Mouse (Mus musculus): ENCODE data around the gene Ism2. TPM values are rescaled to one million over a fixed set of nuclear protein-coding genes. Genes with fewer than 3 reads are reported as not detected.
"Not testable (repeated sequence)": the region's sequence is repeated elsewhere in the genome, so short reads cannot be mapped to it uniquely, and the experiment has no call there.

Ism2 gene
- total RNA-seq, 1 experiment from 2014 or later, result not detected

DNA sequence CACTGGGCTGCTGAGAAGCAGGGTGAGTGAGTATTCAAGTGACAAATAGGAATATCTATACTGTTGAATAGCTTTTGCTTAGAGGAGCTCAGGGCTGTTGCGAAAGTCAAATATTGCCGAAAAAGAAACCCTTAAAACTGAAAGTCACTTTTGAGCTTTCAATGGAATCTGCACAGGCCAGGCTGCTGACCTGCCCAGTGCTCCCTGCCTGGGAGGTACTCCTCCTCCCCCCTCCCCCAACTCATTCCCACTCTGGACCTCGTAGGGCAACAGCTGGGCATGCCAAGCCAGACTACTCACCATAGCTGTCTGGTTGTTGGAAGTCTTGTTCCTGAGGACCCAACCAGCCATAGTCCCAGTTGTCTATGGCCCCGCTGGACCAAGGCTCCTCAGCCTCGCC lies 14.8 kb downstream of the Ism2 start:
- no peak for DNase-seq

DNA sequence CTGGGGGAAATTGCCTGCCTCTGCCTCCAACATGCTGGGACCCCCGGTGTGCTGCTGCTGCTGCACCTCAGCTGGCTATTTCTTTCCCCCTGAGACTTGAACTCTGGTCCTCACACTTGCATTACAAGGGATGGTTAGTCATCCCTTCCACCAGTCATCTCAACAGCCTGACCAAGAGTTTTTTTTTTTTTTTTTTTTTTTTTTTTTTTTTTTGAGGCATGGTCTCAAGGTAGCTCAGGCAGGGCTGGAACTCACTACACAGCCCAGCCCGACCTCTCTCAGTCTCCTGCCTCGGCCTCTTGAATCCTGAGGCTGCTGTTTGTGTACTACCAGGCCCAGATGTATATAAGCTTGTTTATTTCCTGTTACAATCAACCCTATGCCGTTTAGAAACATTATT lies 15.2 kb downstream of the Ism2 start:
- DNase-seq, result no peak

DNA sequence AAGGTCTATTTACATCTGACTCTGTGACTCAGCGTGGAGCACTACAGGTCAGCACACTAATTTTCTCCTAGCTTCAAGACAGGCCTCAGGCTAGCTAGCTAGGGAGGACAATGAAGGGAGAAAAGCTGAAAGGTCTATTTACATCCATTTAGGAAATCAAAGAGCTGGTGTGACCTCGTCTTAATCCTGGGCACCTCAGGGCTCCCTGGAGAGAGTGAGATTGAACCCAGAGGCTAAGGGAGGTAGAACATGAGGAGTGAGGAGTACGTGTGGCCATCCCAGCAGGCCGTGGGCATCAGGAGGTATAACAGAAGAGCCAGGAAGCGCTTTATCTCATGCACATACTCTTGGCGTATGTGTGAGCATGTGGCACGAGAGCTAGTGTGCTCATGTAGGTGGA lies 15.8 kb downstream of the Ism2 start:
- DNase-seq, result no peak

DNA sequence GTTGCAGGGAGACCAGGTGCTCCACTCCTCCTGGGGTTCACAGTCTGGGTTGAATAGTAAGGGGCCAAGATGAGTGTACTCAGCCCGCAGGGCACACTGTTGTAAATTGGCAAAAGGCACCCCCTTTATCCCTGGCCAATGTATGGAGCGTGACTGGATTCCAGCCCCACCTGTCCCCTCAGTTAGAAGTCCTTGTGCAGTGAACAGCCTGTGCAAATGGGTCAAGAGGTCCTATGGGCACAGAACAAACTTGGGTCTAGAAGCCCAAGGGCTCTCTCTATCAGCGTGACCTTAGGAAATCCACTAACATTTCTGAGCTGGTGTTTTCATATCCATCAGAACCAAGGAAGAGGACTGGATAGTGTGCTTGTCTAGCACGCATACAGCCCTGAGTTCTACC lies 16.8 kb downstream of the Ism2 start:
- no peak for DNase-seq

DNA sequence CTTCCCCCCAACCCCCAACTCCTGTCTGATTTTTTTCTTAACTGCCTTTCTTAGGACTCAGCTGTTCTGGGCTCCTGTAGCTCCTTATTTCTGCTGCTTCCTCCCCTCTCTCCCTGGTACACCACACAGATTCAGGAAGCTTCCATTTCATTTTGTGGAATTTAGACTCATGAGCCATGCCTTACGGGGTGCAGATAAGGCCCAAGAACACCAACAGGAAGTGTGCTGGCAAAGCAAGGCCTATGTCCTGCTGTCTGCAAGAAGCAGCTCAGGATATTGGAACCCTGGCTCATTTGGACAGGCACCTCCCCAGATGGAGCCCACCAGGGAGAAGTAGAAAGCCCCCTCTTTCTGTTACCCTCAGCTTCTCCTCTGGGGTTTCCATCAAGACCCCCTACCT lies 17.7 kb downstream of the Ism2 start:
- no peak for DNase-seq

DNA sequence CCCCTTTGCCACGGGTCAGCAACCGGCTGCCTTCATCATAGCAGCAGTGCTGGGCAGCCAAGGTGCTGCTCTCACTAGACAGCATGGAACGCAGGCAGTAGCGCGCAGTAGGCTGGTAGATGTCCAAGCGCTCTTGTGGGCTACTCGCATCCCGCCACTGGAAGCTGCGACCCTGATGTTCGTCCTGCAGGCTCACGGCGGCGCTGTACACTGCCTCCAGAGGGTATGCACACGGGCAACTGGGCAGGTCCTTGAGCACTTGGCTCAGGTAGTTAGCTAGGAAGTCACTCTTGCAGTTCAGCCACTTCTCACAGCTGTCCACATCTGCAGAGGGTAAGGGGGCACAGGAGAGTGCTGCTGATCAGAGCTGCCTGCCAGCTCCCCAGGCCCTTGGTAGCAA lies 19.6 kb downstream of the Ism2 start:
- peak; percentile 26 for DNase-seq

DNA sequence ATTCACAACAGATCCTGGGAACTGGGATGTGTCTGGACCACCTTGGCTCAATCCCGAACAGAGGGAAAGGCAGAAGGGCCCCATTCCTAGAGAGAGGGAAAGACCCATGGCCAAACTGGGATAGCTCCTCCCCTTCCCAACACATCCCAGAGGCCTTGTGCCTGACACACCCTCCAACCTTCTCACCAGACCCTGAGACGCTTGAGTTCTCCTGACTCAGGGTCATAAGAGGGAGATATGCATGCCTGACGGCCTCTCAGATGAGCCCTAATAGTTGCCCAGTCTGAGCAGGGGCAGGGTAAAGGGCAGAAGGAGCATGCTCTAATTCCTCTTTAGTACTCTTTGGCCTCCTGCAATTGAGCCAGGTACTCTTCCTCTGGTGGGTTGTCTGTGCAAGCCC lies 20.2 kb downstream of the Ism2 start:
- DNase-seq, result peak; percentile 35

DNA sequence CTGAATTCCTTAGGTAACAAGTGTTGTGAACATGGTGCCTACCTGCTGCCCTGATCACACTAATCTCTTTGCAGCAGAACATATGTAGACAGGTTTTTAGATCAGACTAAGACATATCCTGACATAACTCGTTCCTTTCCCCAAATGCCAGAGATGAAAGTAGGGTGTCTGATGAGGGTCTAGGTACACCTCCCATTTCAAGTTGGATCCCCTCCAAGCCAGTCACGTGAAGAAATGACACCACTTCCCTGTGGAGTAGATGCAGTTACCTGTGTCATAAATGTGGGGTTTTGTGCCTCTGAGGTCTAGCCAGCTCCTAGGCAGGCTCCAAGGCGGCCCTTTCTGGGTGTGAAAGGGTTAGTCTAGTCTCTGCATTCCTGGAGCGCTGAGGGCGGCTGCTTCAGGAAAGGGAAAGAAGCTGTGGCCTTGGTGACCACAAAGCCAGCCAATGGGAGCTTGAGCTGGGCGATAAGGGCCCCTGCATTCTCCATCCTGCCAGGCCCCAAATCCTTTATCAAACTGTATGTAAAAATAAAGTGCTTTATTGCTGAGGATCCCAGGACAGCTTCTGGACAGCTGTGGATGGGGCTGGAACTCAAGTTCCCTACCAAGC lies 21.3 kb downstream of the Ism2 start:
- peak; percentile 58 for DNase-seq

DNA sequence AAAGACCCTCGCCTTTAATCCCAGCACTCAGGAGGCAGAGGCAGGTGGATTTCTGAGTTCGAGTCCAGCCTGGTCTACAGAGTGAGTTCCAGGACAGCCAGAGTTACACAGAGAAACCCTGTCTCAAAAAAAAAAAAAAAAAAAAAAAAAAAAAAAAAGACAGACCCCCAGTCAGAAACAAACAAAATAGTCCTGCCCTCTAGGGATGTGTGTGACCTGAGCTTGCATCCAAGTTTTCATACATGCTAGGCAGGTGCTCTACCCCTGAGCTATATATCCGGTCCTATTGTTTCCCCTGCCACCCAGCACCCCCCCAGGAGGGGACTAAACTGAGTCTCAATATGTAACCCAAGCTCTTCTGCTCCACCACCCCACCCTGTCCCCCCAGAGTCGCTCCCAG lies 22.3 kb downstream of the Ism2 start:
- DNase-seq, result not testable (repeated sequence)

DNA sequence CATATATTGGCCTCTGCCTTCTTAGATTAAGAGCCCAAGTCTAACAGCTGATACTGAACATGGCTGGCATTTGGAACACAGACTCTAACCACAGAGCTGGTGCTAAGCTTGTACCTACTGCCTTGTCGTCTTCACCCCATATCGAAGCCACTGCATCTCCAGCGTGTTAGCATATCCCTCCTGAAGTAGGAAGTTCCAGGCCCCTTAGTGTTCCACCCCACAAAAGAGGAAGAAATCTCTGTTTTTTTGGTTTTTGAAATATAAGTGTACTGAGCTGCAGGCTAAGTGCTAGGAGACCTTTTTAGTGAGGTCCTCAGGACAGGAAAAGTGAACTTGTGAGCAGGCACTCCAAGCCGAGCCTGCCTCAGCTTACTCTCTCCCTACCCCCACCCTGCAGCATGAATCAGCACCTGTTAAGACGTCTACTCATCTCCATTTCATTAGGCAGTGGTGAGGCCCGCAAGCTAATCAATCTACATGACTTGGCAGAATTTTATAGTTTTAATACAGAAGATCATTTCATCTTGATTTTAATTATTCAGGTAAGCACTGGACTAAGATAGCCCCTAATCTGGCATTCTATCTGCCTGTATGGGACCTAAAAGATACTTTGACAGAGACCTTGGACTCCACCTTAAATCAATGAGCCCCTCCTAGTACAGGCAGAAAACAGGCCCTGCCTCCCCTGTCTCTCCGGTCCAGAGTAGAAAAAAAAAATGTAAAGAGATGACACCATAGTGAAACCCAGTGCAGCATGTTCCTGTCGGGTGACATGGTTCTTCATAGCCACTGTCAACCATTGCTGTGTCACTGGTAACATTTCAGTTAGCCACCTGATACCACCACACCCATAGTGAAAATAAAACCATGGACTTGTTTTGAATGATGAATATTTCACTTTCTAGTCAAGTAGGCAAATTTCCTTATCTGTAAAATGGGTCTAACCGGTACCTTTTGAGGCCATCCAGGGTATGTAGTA lies 24.4 kb downstream of the Ism2 start:
- no peak for DNase-seq

DNA sequence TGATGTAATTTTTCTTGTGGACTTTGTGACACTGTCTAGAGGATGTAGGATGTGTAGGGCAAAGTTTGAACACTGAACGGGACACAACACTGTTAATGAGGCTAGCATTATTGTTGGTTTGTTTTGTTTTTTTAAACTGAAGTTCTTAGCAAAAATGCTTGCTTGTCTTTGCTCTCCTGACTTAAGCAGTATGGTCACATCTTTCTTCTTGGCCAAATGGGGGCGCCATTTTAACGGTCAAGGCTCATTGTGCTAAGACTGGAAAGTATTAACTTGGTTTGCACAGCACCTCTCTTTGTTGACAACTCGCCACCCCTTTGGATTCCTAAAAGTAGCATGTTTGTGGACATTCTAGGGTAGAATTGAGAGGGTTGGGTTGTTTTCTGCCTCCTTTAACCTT lies 31.8 kb downstream of the Ism2 start:
- peak; percentile 71 for DNase-seq

DNA sequence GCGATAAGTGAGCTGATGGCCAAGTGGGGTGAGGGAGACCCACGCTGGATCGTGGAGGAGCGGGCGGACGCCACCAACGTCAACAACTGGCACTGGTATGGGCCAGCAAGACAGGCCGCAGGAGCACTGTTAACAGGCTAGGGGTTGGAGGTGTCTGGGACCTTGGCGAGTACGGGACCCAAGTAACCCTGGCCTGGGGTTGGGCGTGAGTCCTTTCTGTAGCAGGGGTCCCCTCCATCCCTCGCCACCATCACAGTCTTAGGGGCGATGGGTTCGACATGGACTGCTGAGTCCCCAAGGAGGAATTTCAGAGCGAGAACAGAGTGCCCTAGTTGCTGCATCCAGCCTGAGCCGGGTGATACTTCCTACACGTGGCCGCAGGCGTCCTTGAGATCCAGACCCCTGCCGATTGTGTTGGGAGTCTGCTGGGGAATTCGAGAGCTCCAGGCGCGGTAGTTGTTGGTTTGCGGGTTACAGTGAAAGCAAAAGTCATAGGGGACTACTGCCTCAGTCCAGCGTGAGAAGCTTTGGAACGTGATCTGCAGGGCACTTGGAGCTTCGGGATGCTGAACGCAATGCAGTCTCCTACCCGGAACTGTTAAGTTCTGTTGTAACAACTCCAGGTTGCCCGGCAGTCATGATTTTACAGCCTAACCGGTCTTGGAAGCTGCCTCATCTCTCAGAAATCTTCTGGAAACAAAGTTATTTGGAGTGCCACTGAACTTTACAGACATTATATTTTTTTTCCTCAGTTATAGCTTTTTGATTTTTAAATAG lies 32.5 kb downstream of the Ism2 start:
- DNase-seq, result peak; percentile 48

DNA sequence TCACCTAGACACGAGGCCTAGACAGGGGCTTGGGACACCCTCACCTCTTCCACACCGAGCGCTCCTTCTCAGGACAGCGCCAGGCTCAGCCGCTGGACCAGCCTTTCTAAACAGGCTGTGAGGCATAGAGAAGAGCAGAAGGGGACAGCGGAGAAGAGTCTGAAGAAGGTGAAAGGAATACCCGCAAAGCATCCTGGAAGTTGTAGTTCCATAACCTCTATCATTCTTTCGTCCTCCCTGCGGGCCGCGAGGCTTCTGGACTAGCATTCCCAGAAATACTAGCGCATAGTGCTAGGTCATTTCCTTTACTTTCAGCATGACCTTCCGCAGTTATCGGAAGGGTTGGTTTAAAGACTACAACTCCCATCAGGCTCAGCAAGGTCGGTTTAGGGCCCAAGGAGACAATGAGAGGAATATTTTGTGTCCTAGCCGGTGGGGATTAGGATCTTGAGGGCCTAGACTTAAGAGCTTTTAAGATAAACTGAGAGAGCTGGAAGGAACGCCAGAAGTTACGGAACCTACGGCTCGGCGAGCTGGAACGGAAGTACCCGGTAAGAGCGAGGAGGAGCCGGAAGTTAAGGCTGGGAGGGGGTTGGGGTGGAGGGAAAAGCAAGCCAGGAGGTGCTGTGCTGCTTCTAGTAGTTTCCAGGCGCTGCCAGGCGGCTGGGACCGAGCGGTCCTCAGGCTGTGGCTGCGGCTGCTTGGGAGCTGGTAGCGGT lies 33.2 kb downstream of the Ism2 start, which contains the start of the genes Vipas39 and Ahsa1:
Vipas39 (minus strand) TSS at position 149 of the 719 bp plus-strand sequence.
Ahsa1 (plus strand) TSS at position 372 of the 719 bp plus-strand sequence.
- DNase-seq, result peak; percentile 92

DNA sequence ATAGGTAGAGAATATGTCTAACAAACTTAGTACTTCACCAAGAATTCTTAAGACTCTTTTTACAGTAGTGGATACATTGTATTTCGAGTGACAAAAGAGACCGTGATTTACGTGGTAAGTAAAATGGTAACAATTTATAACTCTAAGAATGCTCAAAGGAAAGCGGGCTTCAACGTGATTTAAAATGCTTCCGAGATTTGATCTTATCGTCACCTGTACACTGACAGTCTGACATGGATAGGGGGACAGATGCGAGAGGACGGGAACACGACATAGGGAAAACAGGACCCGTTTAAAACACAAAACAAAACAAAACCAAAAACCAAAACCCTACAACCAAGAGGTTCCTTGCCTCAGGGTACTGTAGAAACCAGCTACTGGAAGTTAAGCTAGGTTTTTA lies 34.1 kb downstream of the Ism2 start:
- DNase-seq, result no peak

DNA sequence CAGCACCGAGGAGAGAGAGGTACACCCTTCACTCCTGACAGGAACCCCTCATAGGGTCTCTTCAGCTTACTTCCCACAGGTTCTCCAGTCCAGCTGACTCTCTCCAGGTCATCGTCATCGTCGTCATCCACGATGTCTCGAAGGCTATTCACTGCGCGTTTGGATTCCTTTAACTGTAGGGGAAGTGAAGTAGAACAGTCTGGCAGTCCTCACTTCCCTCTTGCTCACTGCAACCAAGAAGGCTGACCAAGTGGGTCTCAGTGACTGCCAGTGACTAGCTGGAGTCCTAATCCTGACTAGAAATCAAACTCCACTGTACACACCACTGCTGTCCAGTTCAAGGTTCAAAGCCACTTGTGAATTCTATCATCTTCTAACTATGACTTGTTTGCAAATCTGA lies 38.9 kb downstream of the Ism2 start:
- no peak for DNase-seq

DNA sequence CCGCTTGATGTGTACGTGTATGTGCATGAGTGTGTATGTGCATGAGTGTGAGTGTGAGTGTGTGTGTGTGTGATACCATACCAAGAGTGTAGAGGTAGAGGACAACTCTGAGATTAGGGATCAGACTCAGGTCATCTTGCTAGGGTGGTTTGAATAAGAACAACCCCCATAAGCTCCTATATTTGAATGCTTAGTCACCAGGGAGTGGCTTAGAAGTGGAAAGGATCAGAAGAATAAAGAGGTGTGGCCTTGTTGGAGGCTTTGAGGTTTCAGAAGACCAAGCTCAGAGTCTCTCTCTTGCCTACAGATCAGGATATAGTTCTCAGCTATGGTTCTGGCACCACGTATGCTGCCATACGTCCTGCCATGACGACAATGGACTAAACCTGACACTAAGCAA lies 42.9 kb downstream of the Ism2 start:
- DNase-seq, result no peak

DNA sequence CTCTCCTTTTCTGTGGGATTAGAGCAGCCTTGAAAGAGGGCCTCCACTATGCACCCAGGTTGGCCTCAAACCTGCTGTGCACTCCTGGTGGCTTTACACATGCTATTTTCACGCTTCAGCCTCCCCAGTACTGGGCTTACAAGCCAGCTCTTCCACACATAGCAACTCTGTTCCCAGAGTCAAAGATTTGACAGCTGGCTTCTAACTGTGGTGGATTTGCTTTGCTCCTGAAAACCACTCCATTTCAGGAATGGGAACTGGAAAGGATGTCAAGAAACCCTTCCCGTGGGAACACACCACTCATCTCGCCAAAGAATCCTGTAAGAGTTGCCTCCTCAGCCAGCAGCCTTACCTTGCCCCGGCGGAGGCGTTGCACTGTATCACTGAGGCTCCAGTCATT lies 45.6 kb downstream of the Ism2 start:
- DNase-seq, result no peak

DNA sequence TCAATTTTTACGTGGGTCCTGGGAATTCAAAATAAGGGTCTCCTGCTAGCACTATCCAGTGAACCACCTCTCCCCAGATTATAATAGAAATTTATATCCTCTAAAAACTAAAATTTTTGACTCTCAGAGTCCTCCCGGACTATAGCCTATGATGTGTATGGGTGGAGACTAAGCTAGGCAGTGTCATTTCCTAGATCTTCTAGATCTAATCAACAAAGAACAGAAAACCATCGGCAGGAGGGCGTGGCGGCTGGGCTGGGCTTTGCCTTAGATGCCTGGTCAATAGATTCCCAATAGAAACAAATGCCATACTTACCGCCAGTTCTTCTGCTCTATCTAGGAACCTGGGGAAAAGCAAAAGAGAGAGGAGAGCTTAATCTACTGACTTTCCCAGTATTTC lies 49.3 kb downstream of the Ism2 start:
- DNase-seq, result no peak

DNA sequence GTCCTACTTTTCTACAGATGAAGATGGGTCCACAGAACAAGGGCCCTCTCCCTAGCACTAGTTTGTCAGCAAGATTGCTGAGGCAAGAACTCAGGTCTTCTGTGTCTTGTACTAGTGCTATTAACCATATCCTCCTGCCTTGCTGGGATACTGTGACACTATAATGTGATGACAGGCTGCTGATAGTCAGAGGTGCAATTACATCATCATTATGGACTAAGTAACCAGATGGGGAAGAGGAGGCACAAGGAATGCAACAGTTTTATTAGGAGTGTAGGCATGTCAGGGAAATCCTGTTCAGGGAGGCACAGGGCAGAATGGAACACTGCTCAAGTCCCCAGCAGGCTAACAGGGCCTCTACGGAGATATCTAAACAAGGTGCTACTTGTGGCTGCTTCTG lies 60.9 kb downstream of the Ism2 start, which contains the start of gene Noxred1:
Noxred1 (minus strand) TSS at position 101 of the 400 bp plus-strand sequence.
- DNase-seq, result no peak

DNA sequence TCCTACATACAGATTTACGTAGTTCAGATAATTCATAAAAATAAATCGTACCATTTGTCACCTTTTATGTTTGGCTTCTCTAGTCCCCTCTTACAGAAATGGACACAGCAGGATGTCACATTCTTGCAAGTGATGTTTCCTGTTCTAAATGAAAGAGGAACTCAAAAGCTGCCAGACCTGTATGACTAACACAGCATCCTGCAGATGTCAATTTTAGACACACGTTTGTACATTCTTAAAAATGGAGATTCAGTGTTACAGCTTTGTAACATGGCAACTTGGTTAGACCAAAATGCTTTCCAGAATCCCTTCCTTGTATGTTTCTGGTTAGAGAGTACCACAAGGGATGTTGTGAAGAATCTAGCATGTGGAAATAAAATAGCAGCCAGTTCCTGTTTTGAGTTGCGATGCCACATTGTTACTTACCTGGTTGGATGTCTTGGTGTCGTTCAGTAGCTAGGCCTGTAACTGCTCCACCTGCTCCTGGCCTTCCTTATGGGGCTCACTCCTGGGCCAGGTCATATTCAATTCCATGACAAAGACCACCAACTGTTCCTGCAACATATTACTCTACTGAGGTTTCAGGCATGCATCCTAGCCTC lies 62.5 kb downstream of the Ism2 start:
- no peak for DNase-seq

DNA sequence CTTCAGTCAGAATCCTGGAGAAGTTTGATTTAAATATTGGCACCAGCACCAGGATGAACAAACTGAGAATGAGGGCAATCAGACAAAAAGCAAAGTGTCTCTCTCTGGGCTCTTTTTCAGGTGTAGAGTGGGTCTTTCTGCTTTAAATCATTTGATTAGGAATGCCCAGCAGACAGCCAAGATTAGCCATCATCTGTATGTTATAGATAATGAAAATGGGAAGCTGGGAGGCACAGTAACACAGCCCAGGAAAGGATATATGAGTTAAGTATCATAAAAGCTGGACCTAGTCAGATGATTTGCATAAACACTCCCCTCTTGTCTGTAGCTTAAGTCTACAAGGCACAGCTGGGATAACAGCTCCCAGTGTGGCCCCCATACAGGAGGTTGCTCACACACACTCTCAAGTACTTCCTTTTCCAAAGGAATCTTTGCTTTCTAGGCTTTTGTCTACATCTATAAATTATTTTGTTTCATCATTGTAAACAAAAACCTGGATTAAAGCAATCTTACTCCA lies 69.1 kb downstream of the Ism2 start:
- DNase-seq, result no peak
